Mouse (Mus musculus) stomach, embryonic 15.5 days (tissue): ENCODE data around the gene Ampd2. TPM values are rescaled to one million over a fixed set of nuclear protein-coding genes. Genes with fewer than 3 reads are reported as not detected.

Experiments used
- ATAC-seq: fragments of 200-750 bp; cut with Nextera tagmentation; 2 replicates; pipeline ENCODE4 v1.8.0; 2017; ENCODE audit warnings: low read depth, moderate number of reproducible peaks, moderate TSS enrichment; ENCODE audit not compliant: insufficient read depth, low FRiP score
- H3K27ac ChIP-seq: fragments of 300-500 bp; sonication (generic); 2 replicates; pipeline ENCODE4 v1.5.1; 2015; ENCODE audit warnings: mild to moderate bottlenecking, inconsistent platforms
- H3K27me3 ChIP-seq: fragments of 300-500 bp; sonication (generic); replicated peaks from 2 replicates; pipeline ENCODE4 v1.6.1; 2015; ENCODE audit warnings: inconsistent platforms
- H3K36me3 ChIP-seq: fragments of 300-500 bp; sonication (generic); 2 replicates; pipeline ENCODE4 v1.6.1; 2015; ENCODE audit warnings: inconsistent platforms
- H3K4me1 ChIP-seq: fragments of 300-500 bp; sonication (generic); 2 replicates; pipeline ENCODE4 v1.6.1; 2015; ENCODE audit warnings: inconsistent platforms
- H3K4me2 ChIP-seq: fragments of 300-500 bp; sonication (generic); 2 replicates; pipeline ENCODE4 v1.6.1; 2015; ENCODE audit warnings: mild to moderate bottlenecking, inconsistent platforms
- H3K4me3 ChIP-seq: fragments of 300-500 bp; sonication (generic); replicated peaks from 2 replicates; pipeline ENCODE4 v1.5.1; 2015; ENCODE audit warnings: inconsistent platforms
- H3K9ac ChIP-seq: fragments of 300-500 bp; sonication (generic); 2 replicates; pipeline ENCODE4 v1.6.1; 2015; ENCODE audit warnings: inconsistent platforms
- H3K9me3 ChIP-seq: fragments of 300-500 bp; sonication (generic); 2 replicates; pipeline ENCODE4 v1.6.1; 2016; ENCODE audit warnings: inconsistent platforms
- WGBS: fragments of 180-500 bp; shearing (Covaris S2); methylation state at CpG from one replicate; pipeline ENCODE4 v1.1.7; 2015; 5-methylcytosine and 5-hydroxymethylcytosine counted together
- polyA plus RNA-seq: library from polyadenylated mRNA; unstranded; fragments of >200 nt; fragmentation: Nextera tagmentation; extraction: Ambion mirVana; gene quantifications from 2 replicates; pipeline ENCODE4 v1.2.1, GENCODE M21; 2015

The Ampd2 gene
- 49.0 and 56.1 TPM in 2 replicates for polyA plus RNA-seq

DNA sequence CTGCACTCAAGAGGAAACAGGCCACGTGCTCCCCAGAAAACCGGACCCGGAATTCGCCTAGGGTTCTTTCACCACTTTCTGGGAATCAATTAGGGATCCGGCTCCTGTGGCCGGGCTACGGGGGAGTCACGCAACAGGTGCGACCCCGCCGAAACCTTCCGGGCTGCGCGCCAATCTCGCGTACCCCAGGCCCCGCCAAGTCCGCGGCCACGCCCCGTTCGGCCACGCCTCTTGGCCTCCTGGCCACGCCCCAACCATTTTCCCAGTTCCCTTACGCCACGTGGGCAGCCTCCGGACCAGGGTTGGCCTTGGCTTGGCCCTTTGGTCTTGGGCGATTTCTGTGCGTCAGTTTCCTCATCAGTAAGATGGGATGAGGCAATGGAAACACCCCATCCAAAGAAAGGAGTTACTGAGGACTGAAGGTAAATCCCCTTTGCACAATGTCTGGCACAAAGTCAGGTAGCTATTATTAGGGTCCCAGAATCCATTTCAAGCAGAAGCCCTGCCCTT lies at the start of gene Ampd2:
Gene Ampd2, minus strand, starts transcription at position 182 of the 510 bp plus-strand sequence.
- Histone ChIP-seq H3K27me3 (no peaks in the 10 kb centered on the region), H3K4me1 (peaks cover 42% of the 10 kb centered on the region), H3K36me3 (no peaks in the 10 kb centered on the region), H3K27ac (peak within 1 kb of the TSS; percentile 96), H3K4me3 (peak within 1 kb of the TSS; percentile 60), H3K9me3 (no peaks in the 10 kb centered on the region), H3K4me2 (peak within 1 kb of the TSS; percentile 95), H3K9ac (peak within 1 kb of the TSS; percentile 35)
- WGBS, result under 1% methylated on average over 29 of the region's 29 CpGs
- ATAC-seq, result no peak

GRCm38 (mm10) chr3:108134701-108135100 lies 48.2 kb upstream of the Ampd2 start:
- Histone ChIP-seq H3K9ac (no peak overlapping the region), H3K27ac (no peak overlapping the region), H3K4me2 (no peak overlapping the region), H3K4me1 (0 out of 2 replicates have a peak, but pooled peaks cover 13% of the 10 kb centered on the region), H3K4me3 (no peak overlapping the region), H3K27me3 (no peaks in the 10 kb centered on the region), H3K9me3 (no peaks in the 10 kb centered on the region), H3K36me3 (no peaks in the 10 kb centered on the region)
- ATAC-seq, result no peak
- WGBS, result 74% methylated on average over 11 of the region's 11 CpGs

DNA sequence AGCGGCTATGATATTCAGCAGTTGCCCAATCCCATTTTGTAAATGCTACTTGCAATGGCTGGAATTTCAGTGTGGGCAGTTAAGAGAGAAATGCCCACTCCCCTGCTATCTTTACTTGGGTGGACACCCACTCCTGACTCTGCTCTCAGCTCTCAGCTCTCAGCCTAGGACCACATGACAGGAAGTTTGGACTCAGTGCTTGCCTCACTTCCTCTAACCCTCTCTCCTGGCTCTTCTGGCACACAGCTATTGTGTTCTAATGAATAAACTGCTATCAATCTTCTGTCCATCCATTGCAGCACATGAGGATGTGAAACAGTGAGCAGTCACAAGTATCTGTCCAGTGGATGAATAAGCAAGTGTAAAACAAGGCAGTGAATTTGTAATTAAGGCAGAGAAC lies 46.0 kb upstream of the Ampd2 start:
- Histone ChIP-seq H3K4me2 (no peak overlapping the region), H3K27me3 (no peaks in the 10 kb centered on the region), H3K4me3 (no peak overlapping the region), H3K4me1 (0 out of 2 replicates have a peak, but pooled peaks cover 13% of the 10 kb centered on the region), H3K9ac (no peak overlapping the region), H3K27ac (0 out of 2 replicates have a peak overlapping the region, but pooled peaks have one; percentile 42), H3K9me3 (no peaks in the 10 kb centered on the region), H3K36me3 (no peaks in the 10 kb centered on the region)
- 76% methylated on average over 1 of the region's 1 CpGs for WGBS
- no peak for ATAC-seq

DNA sequence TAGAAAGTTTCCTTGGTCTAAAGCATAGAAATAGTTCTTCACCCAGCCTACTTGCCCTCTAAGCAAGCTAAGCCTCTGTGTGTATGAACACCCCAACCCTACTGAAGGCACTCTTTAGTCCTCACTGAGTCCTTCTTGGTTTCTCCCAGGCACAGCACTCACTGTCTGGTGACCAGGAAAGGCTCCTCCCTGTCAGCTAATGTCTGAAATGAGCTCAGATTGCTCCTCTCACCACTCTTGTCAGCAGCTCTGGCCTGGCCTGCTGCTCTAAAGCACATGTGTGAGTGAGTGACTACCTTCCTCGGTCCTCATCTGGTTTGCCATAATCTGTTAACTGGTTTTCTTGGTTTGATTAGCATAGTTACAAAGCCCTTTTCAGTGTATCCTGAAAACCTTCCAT lies 45.4 kb upstream of the Ampd2 start:
- Histone ChIP-seq H3K4me1 (0 out of 2 replicates have a peak, but pooled peaks cover 13% of the 10 kb centered on the region), H3K36me3 (no peaks in the 10 kb centered on the region), H3K4me3 (no peak overlapping the region), H3K9ac (no peak overlapping the region), H3K4me2 (no peak overlapping the region), H3K27ac (peak overlapping the region; percentile 42; the same call in 1 of the 2 replicates), H3K27me3 (no peaks in the 10 kb centered on the region), H3K9me3 (no peaks in the 10 kb centered on the region)
- ATAC-seq, result no peak
- WGBS, result 72% methylated on average over 1 of the region's 1 CpGs

- Histone ChIP-seq H3K27me3 (no peaks in the 10 kb centered on the region), H3K9me3 (no peaks in the 10 kb centered on the region), H3K27ac (peak overlapping the region; percentile 42; the same call in 1 of the 2 replicates), H3K4me2 (no peak overlapping the region), H3K36me3 (no peaks in the 10 kb centered on the region), H3K4me1 (0 out of 2 replicates have a peak, but pooled peaks cover 13% of the 10 kb centered on the region), H3K4me3 (no peak overlapping the region), H3K9ac (no peak overlapping the region)
- peak; percentile 47; the same call in 1 of the 2 replicates for ATAC-seq
- 68% methylated on average over 5 of the region's 5 CpGs for WGBS
Measured at GRCm38 (mm10) chr3:108131216-108131615, 44.8 kb upstream of the Ampd2 start.

- WGBS, result 79% methylated on average over 4 of the region's 4 CpGs
- Histone ChIP-seq H3K4me1 (0 out of 2 replicates have a peak, but pooled peaks cover 13% of the 10 kb centered on the region), H3K27me3 (no peaks in the 10 kb centered on the region), H3K4me2 (no peak overlapping the region), H3K4me3 (no peak overlapping the region), H3K36me3 (no peaks in the 10 kb centered on the region), H3K9me3 (no peaks in the 10 kb centered on the region), H3K27ac (no peak overlapping the region), H3K9ac (no peak overlapping the region)
- ATAC-seq, result peak; percentile 48; the same call in 1 of the 2 replicates
Measured at GRCm38 (mm10) chr3:108129804-108130203, 43.4 kb upstream of the Ampd2 start.

- WGBS, result 69% methylated on average over 4 of the region's 4 CpGs
- Histone ChIP-seq H3K27me3 (no peaks in the 10 kb centered on the region), H3K4me1 (0 out of 2 replicates have a peak, but pooled peaks cover 13% of the 10 kb centered on the region), H3K9me3 (no peaks in the 10 kb centered on the region), H3K36me3 (no peaks in the 10 kb centered on the region), H3K4me3 (no peak overlapping the region), H3K4me2 (no peak overlapping the region), H3K27ac (no peak overlapping the region), H3K9ac (no peak overlapping the region)
- ATAC-seq, result no peak
Measured at GRCm38 (mm10) chr3:108129367-108129766, 42.9 kb upstream of the Ampd2 start.

DNA sequence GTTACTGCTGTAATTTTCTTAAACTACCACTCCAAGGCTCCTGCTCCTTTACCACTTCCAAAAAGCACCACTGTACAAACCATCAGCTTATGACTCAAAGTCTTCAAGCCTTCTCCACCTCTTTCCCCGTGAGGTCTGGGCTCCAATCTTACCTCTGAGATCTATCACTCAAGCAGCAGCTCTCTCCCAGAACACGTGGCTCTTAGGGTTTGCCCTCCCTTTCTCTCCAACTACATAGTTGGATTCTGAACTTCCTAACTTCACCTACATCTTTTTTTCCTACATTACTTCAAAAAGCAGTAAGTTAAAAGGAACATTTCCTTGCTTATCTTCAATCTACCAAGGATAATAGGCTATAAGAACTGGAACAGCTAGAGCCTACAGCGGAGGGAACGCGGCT lies 42.1 kb upstream of the Ampd2 start:
- no peak overlapping the region for H3K9ac ChIP-seq
- no peaks in the 10 kb centered on the region for H3K36me3 ChIP-seq
- 57% methylated on average over 5 of the region's 5 CpGs for WGBS
- no peak overlapping the region for H3K4me3 ChIP-seq
- H3K4me2 ChIP-seq, result no peak overlapping the region
- no peaks in the 10 kb centered on the region for H3K9me3 ChIP-seq
- H3K27me3 ChIP-seq, result no peaks in the 10 kb centered on the region
- no peak for ATAC-seq
- 0 out of 2 replicates have a peak, but pooled peaks cover 13% of the 10 kb centered on the region for H3K4me1 ChIP-seq
- no peak overlapping the region for H3K27ac ChIP-seq

- H3K9ac ChIP-seq, result no peak overlapping the region
- 81% methylated on average over 3 of the region's 3 CpGs for WGBS
- 0 out of 2 replicates have a peak, but pooled peaks cover 3% of the 10 kb centered on the region for H3K4me1 ChIP-seq
- H3K36me3 ChIP-seq, result peaks cover 1% of the 10 kb centered on the region
- H3K9me3 ChIP-seq, result no peaks in the 10 kb centered on the region
- no peaks in the 10 kb centered on the region for H3K27me3 ChIP-seq
- ATAC-seq, result no peak; the same call in 1 of the 2 replicates
- no peak overlapping the region for H3K4me2 ChIP-seq
- no peak overlapping the region for H3K27ac ChIP-seq
- no peak overlapping the region for H3K4me3 ChIP-seq
Measured at GRCm38 (mm10) chr3:108126327-108126726, 39.9 kb upstream of the Ampd2 start.

GRCm38 (mm10) chr3:108124131-108124530 lies 37.7 kb upstream of the Ampd2 start:
- Histone ChIP-seq H3K9ac (no peak overlapping the region), H3K9me3 (no peaks in the 10 kb centered on the region), H3K36me3 (peaks cover 12% of the 10 kb centered on the region), H3K4me2 (no peak overlapping the region), H3K27ac (no peak overlapping the region), H3K27me3 (no peaks in the 10 kb centered on the region), H3K4me3 (no peak overlapping the region), H3K4me1 (no peaks in the 10 kb centered on the region)
- 37% methylated on average over 1 of the region's 1 CpGs for WGBS
- no peak for ATAC-seq

- no peak overlapping the region for H3K4me3 ChIP-seq
- H3K27me3 ChIP-seq, result no peaks in the 10 kb centered on the region
- 84% methylated on average over 5 of the region's 5 CpGs for WGBS
- peaks cover 17% of the 10 kb centered on the region for H3K36me3 ChIP-seq
- no peaks in the 10 kb centered on the region for H3K4me1 ChIP-seq
- no peak overlapping the region for H3K9ac ChIP-seq
- no peak for ATAC-seq
- no peaks in the 10 kb centered on the region for H3K9me3 ChIP-seq
- H3K27ac ChIP-seq, result no peak overlapping the region
- no peak overlapping the region for H3K4me2 ChIP-seq
Measured at GRCm38 (mm10) chr3:108123242-108123641, 36.8 kb upstream of the Ampd2 start.

- H3K4me2 ChIP-seq, result no peak overlapping the region
- H3K27ac ChIP-seq, result no peak overlapping the region
- ATAC-seq, result no peak
- peaks cover 17% of the 10 kb centered on the region for H3K36me3 ChIP-seq
- WGBS, result 84% methylated on average over 3 of the region's 3 CpGs
- H3K4me3 ChIP-seq, result no peak overlapping the region
- H3K27me3 ChIP-seq, result no peaks in the 10 kb centered on the region
- no peaks in the 10 kb centered on the region for H3K4me1 ChIP-seq
- H3K9ac ChIP-seq, result no peak overlapping the region
- H3K9me3 ChIP-seq, result no peaks in the 10 kb centered on the region
Measured at GRCm38 (mm10) chr3:108121101-108121500, 34.6 kb upstream of the Ampd2 start.
